Mouse (Mus musculus): ENCODE measurements at regions not wholly inside any gene's neighbourhood (a gene's known extent, or its start where the extent isn't known, plus 50 kb on each side); places are given as distances from the start of the nearest gene placed in this dataset.
A peak's percentile ranks its signal among the peaks of the same experiment; 100 is the strongest.

GRCm38 (mm10) chr2:63347562-63347961 lies 163.5 kb upstream of the Kcnh7 start:
- DNase-seq, result no peak

DNA sequence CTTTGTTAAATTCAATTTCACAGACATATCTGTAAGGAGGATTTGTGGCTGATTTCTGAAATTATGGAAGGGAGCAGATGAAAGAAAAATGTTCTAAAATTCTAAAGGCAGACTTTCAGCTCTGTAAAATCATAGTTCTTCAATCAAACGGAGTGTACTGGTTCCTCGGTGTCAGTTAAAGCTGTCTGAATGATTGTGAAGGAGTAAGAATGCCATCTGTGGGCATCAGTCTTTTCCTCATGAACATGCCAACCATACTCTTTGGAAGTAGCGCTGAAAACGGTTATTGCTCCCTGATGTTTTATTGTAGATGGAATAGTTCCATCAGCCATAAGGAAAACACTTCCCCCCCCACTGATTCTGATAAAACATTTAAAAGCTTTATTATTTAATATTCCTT lies 142.7 kb upstream of the Kcnh7 start:
- DNase-seq, result no peak

- DNase-seq, result no peak
These were observed 96.8 kb upstream of the Kcnh7 start for GRCm38 (mm10) chr2:63280911-63281310.

- no peak for DNase-seq
These were observed 89.7 kb upstream of the Kcnh7 start for GRCm38 (mm10) chr2:63273799-63274203.

DNA sequence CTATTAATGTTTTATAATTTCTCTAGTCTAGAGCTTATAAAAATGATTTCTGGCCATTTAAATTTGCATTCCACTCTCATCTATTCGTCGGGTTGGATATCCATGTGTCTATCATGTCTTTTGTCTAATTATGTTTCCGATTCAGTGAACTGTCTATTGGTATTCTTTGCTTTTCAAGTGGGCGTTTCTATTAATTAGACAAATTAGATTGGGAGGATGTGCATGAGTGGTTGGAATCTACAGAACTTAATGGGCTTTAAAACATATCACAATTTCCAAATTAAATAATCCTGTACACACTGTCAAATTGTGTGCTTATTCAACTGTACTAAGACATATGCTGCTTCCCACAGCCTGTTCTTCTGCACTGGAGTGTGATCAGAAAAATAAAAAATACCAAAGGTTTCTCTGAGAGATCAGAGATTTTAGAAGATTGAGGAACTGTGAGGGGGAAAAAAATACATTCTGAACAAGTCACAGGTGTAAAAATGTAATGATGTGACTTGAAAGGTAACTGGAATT lies 62.1 kb upstream of the Kcnh7 start:
- no peak for DNase-seq

- peak; percentile 11 to 48 for DNase-seq
These were observed 55.2 kb upstream of the Kcnh7 start for GRCm38 (mm10) chr2:63239326-63239725.

All from cerebellum, postnatal 25 days (tissue).